14 mouse cellular contexts compared by ENCODE assay signal in genomic region chr19:55411415-55411814, GRCm38 (mm10).
"Had no signal": no experiment of that assay in that cellular context is flagged by ENCODE, and none has a peak within 500 bp of the region (broad histone marks: within the 10 kb centered on the region; RNA-seq: fewer than 3 reads in every experiment).

No protein-coding gene starts in this region.

- H3K9ac ChIP-seq: kidney, embryonic 15.5 days; limb, embryonic 15.5 days; liver, embryonic 13.5 days; liver, postnatal 0 days; lung, embryonic 15.5 days; neural tube, embryonic 13.5 days had no signal

- H3K4me3 ChIP-seq: kidney, embryonic 15.5 days; limb, embryonic 15.5 days; liver, embryonic 13.5 days; lung, embryonic 15.5 days; megakaryocyte, embryonic 14.5 days; neural tube, embryonic 13.5 days had no signal

- DNase-seq: kidney, postnatal 14 days; layer of hippocampus, postnatal 36 days; liver, embryonic 13.5 days; liver, postnatal 0 days; lung, postnatal 14 days; thymus, postnatal 4 days had no signal

- ATAC-seq: intestine, embryonic 16.5 days; liver, postnatal 0 days had no signal

- H3K9me3 ChIP-seq: kidney, embryonic 15.5 days; limb, embryonic 15.5 days; liver, embryonic 13.5 days; lung, embryonic 15.5 days; megakaryocyte, embryonic 14.5 days; neural tube, embryonic 13.5 days had no signal

- H3K4me2 ChIP-seq: kidney, embryonic 15.5 days; limb, embryonic 15.5 days; liver, embryonic 13.5 days; lung, embryonic 15.5 days; neural tube, embryonic 13.5 days had no signal

- H3K27ac ChIP-seq: kidney, embryonic 15.5 days; limb, embryonic 15.5 days; liver, embryonic 13.5 days; lung, embryonic 15.5 days; macrophage; neural tube, embryonic 13.5 days; stomach, postnatal 0 days had no signal

- H3K36me3 ChIP-seq: kidney, embryonic 15.5 days; limb, embryonic 15.5 days; liver, embryonic 13.5 days; lung, embryonic 15.5 days; neural tube, embryonic 13.5 days had no signal

- H3K4me1 ChIP-seq: limb, embryonic 15.5 days; liver, embryonic 13.5 days; megakaryocyte, embryonic 14.5 days had no signal

- H3K27me3 ChIP-seq: kidney, embryonic 15.5 days; limb, embryonic 15.5 days; liver, embryonic 13.5 days; lung, embryonic 15.5 days; megakaryocyte, embryonic 14.5 days; neural tube, embryonic 13.5 days had no signal
